Mouse (Mus musculus): ENCODE results near the gene Pkd2l1. TPM values are rescaled to one million over a fixed set of nuclear protein-coding genes. Genes with fewer than 3 reads are reported as not detected.

Pkd2l1 gene
- total RNA-seq (2015; ENCODE audit: low replicate concordance), result not detected in 2 replicates
- total RNA-seq (2017; ENCODE audit: low replicate concordance), result not detected in 2 replicates

DNA sequence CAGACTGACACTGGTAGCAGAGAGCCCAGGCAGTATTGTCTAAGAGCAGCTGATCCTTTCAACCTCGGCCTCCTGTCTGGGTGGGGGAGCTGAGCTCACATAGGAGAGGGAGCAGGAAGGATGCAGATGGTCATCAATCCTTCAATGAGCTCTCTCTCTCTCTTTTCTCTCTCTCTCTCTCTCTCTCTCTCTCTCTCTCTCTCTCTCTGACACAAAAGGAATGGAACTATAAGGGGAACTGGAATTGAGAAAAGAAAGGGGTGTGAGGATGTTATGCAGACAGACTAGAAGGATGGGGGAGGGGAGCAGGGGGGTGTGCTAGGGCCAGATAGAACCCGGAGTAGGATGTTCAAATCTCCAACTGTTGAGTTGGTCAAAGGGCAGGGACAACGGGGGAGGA lies at the start of gene Pkd2l1:
Gene Pkd2l1, minus strand, starts transcription at position 101 of the 400 bp plus-strand sequence.
- no peak for ATAC-seq (replicated peaks; ENCODE audit: low FRiP score, poor library complexity, severe bottlenecking)

DNA sequence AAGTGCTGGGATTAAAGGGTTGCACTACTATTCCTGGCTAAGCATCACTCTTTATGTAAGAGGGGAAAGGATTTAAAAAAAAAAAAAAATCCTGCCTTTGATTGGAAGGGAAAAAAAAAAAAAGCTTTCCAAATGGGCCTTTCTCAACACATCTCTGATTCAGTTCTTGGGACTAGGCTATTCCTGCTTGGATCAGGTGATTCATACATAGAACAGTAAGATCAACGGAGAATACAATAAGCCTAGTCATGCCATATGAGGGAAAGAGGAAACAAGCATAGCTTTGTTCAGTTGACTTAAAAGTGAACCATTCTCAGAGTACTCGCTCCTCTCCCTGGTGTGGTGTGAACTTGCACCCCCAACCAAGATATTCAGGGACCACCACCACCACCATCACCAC lies 46.7 kb upstream of the Pkd2l1 start:
- ATAC-seq (replicated peaks; ENCODE audit: low FRiP score, poor library complexity, severe bottlenecking), result no peak

GRCm38 (mm10) chr19:44237471-44238006 lies 45.3 kb upstream of the Pkd2l1 start:
- ATAC-seq (replicated peaks; ENCODE audit: low FRiP score, poor library complexity, severe bottlenecking), result no peak

- no peak for ATAC-seq (replicated peaks; ENCODE audit: low FRiP score, poor library complexity, severe bottlenecking)
Measured at GRCm38 (mm10) chr19:44231608-44232151, 39.4 kb upstream of the Pkd2l1 start.

DNA sequence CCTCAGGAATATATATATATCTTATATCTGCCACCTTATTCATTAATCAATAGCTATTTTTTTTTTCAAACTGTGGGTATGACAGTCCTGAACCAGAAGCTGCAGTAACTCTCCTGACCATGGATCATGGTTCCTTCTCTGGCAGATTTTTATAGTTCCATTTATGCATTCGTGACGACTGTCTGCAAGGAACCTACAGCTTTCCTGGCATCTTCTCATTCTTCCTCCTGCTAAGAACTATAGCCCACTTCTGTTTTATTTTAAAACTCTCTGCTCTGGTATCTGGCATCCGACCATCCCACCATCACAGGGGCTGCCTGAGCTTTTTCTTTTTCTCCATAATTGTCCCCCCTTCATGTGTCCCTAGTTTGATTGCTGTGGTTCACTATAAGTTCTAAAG lies 38.0 kb upstream of the Pkd2l1 start:
- no peak for ATAC-seq (replicated peaks; ENCODE audit: low FRiP score, poor library complexity, severe bottlenecking)

GRCm38 (mm10) chr19:44229776-44230175 lies 37.5 kb upstream of the Pkd2l1 start:
- ATAC-seq (replicated peaks; ENCODE audit: low FRiP score, poor library complexity, severe bottlenecking), result no peak

DNA sequence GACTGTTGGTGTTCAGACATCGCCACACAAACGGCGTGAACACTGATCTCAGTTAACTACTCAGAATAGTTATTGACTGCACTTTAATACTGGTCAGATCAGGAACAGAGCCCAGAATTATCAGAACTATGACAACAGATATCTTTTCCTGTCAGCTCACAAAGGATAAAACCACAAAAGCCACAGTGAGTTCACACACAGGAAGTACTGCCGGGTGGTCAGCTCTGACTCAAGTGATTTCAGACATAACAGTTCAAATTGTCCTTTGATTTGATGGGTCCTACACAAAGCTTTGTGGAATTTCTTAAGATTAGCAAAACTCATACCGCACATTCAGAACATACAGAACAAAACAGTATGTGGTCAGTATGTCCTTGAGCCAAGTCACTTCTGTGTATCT lies 33.5 kb upstream of the Pkd2l1 start:
- ATAC-seq (replicated peaks; ENCODE audit: low FRiP score, poor library complexity, severe bottlenecking), result no peak

- no peak for ATAC-seq (replicated peaks; ENCODE audit: low FRiP score, poor library complexity, severe bottlenecking)
Measured at GRCm38 (mm10) chr19:44217958-44218525, 25.8 kb upstream of the Pkd2l1 start.

DNA sequence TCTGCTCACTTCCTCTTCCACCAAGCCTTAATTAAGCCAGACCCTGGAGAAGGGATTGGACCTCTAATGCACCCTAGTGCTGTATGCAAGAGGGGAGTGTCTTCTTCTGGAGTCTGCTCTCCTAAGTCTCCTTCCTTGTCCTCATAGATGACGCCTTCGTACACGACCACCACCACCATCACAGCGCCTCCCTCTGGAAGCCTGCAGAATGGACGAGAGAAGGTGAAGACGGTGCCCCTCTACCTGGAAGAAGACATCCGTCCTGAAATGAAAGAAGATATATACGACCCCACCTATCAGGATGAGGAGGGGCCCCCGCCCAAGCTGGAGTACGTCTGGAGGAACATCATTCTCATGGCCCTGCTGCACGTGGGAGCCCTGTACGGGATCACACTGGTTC lies 23.0 kb upstream of the Pkd2l1 start:
- ATAC-seq (replicated peaks; ENCODE audit: low FRiP score, poor library complexity, severe bottlenecking), result no peak

- ATAC-seq (replicated peaks; ENCODE audit: low FRiP score, poor library complexity, severe bottlenecking), result no peak
Measured at GRCm38 (mm10) chr19:44207079-44207478, 14.8 kb upstream of the Pkd2l1 start.

GRCm38 (mm10) chr19:44203015-44203564 lies 10.8 kb upstream of the Pkd2l1 start, which contains the start of gene Scd3:
Scd3 (plus strand) TSS chr19:44203269.
- no peak for ATAC-seq (replicated peaks; ENCODE audit: low FRiP score, poor library complexity, severe bottlenecking)

- no peak for ATAC-seq (replicated peaks; ENCODE audit: low FRiP score, poor library complexity, severe bottlenecking)
Measured at GRCm38 (mm10) chr19:44198964-44199363, 6.7 kb upstream of the Pkd2l1 start.

GRCm38 (mm10) chr19:44198494-44198893 lies 6.3 kb upstream of the Pkd2l1 start:
- ATAC-seq (replicated peaks; ENCODE audit: low FRiP score, poor library complexity, severe bottlenecking), result no peak

- no peak for ATAC-seq (replicated peaks; ENCODE audit: low FRiP score, poor library complexity, severe bottlenecking)
Measured at GRCm38 (mm10) chr19:44197053-44197852, 5.0 kb upstream of the Pkd2l1 start.

DNA sequence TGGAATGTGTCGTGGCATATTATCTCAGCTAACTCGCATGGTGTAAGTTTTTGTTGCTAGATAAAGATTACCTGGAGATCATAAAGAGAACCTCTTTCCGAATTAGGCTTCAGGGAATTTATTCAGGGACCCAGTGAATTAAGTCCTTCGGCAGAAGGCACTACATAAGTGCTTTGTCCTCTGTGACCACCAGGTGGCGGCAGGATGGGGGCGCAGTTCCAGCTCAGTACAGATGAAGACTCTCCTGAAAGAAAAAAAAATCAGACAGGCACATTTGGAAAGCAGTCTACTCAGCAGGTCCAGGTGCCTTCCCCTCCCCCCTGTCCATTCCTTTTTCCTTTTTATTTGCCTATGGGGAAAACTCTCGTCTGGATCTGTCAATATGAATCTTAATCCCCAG lies 2.9 kb upstream of the Pkd2l1 start:
- no peak for ATAC-seq (replicated peaks; ENCODE audit: low FRiP score, poor library complexity, severe bottlenecking)

- no peak for ATAC-seq (replicated peaks; ENCODE audit: low FRiP score, poor library complexity, severe bottlenecking)
Measured at GRCm38 (mm10) chr19:44193906-44194305, 1.7 kb upstream of the Pkd2l1 start.

- no peak for ATAC-seq (replicated peaks; ENCODE audit: low FRiP score, poor library complexity, severe bottlenecking)
Measured at GRCm38 (mm10) chr19:44189056-44189455, 3.2 kb downstream of the Pkd2l1 start.

GRCm38 (mm10) chr19:44183968-44184367 lies 8.3 kb downstream of the Pkd2l1 start:
- ATAC-seq (replicated peaks; ENCODE audit: low FRiP score, poor library complexity, severe bottlenecking), result no peak

GRCm38 (mm10) chr19:44180502-44180901 lies 11.7 kb downstream of the Pkd2l1 start:
- ATAC-seq (replicated peaks; ENCODE audit: low FRiP score, poor library complexity, severe bottlenecking), result no peak

DNA sequence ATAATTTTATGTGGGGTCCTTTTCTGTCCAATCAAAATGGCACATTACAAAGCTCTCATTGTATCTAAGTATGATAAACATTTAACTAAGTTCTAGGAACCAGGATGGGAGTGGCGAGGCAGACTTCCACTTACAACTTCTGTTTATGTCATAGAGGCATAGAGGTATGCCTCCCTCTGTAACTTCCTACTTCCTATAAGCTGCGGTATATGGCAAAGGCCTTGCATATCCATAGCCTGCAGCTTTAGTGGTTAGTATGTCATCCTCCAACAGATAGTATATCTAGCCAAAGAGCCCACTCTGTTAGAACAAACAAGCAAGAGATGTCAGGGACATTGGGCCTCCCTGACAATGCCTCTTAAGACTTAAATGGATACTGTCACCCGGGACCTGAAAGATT lies 15.5 kb downstream of the Pkd2l1 start:
- ATAC-seq (replicated peaks; ENCODE audit: low FRiP score, poor library complexity, severe bottlenecking), result no peak

DNA sequence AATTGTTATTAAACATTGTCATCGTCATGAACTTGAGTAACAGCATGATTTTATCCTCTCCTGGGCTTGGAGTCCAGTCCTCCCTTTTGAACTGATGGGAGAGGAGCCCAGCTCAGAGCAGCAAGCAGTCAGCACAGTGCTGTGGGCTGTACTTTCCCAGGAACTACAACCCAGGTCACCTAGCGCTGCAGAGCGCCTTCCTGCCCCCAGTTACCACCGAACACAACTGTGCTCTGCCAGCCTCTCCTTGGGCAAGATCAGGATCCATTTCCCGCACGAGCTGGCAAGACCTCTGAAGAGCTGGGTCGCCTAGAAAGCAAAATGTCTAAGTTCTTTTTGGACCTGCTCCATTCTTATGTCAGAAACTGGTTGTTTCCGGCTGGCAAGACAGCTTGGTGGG lies 17.4 kb downstream of the Pkd2l1 start:
- ATAC-seq (replicated peaks; ENCODE audit: low FRiP score, poor library complexity, severe bottlenecking), result no peak

Measured in erythroblast, adult 5-6 weeks (primary cell).